Mouse (Mus musculus): ENCODE data around the gene Gdpd3. TPM values are rescaled to one million over a fixed set of nuclear protein-coding genes. Genes with fewer than 3 reads are reported as not detected.
A peak's percentile ranks its signal among the peaks of the same experiment; 100 is the strongest.

Gene Gdpd3
- polyA plus RNA-seq, 1 experiment: 20.8 TPM

GRCm38 (mm10) chr7:126801057-126801422 lies 34.9 kb downstream of the Gdpd3 start:
- no peak overlapping the region for H3K27ac ChIP-seq (ENCODE audit: insufficient read depth, low read depth, low read length)
- TF ChIP-seq CTCF (IDR thresholded peaks at IDR 0.05; ENCODE audit: low read depth, low read length) (no peak), POLR2A (IDR thresholded peaks at IDR 0.05; ENCODE audit: borderline replicate concordance, low read depth, low read length) (no peak)
- no peak overlapping the region for H3K4me3 ChIP-seq (ENCODE audit: insufficient read depth, low read length)
- H3K4me1 ChIP-seq (ENCODE audit: control insufficient read depth, insufficient read depth, low read length): peaks cover 38% of the 10 kb centered on the region

- TF ChIP-seq CTCF (IDR thresholded peaks at IDR 0.05; ENCODE audit: low read depth, low read length): no peak
- no peak for TF ChIP-seq POLR2A (IDR thresholded peaks at IDR 0.05; ENCODE audit: borderline replicate concordance, low read depth, low read length)
- Histone ChIP-seq H3K4me1 (ENCODE audit: control insufficient read depth, insufficient read depth, low read length) (peaks cover 38% of the 10 kb centered on the region), H3K4me3 (ENCODE audit: insufficient read depth, low read length) (no peak overlapping the region), H3K27ac (ENCODE audit: insufficient read depth, low read depth, low read length) (peak overlapping the region; percentile 28)
These were observed 36.2 kb downstream of the Gdpd3 start for GRCm38 (mm10) chr7:126802134-126802889.

- Histone ChIP-seq H3K27ac (ENCODE audit: insufficient read depth, low read depth, low read length) (peak overlapping the region; percentile 22), H3K4me1 (ENCODE audit: control insufficient read depth, insufficient read depth, low read length) (peaks cover 43% of the 10 kb centered on the region), H3K4me3 (ENCODE audit: insufficient read depth, low read length) (no peak overlapping the region)
- TF ChIP-seq CTCF (IDR thresholded peaks at IDR 0.05; ENCODE audit: low read depth, low read length) (no peak), POLR2A (IDR thresholded peaks at IDR 0.05; ENCODE audit: borderline replicate concordance, low read depth, low read length) (no peak)
These were observed 37.0 kb downstream of the Gdpd3 start for GRCm38 (mm10) chr7:126803181-126803580.

- TF ChIP-seq CTCF (IDR thresholded peaks at IDR 0.05; ENCODE audit: low read depth, low read length): no peak
- no peak for TF ChIP-seq POLR2A (IDR thresholded peaks at IDR 0.05; ENCODE audit: borderline replicate concordance, low read depth, low read length)
- peaks cover 43% of the 10 kb centered on the region for H3K4me1 ChIP-seq (ENCODE audit: control insufficient read depth, insufficient read depth, low read length)
- no peak overlapping the region for H3K4me3 ChIP-seq (ENCODE audit: insufficient read depth, low read length)
- no peak overlapping the region; the same call in 1 of the 2 replicates for H3K27ac ChIP-seq (ENCODE audit: insufficient read depth, low read depth, low read length)
These were observed 37.6 kb downstream of the Gdpd3 start for GRCm38 (mm10) chr7:126803751-126804150.

- TF ChIP-seq CTCF (IDR thresholded peaks at IDR 0.05; ENCODE audit: low read depth, low read length) (no peak), POLR2A (IDR thresholded peaks at IDR 0.05; ENCODE audit: borderline replicate concordance, low read depth, low read length) (no peak)
- Histone ChIP-seq H3K4me1 (ENCODE audit: control insufficient read depth, insufficient read depth, low read length) (peaks cover 29% of the 10 kb centered on the region), H3K4me3 (ENCODE audit: insufficient read depth, low read length) (no peak overlapping the region), H3K27ac (ENCODE audit: insufficient read depth, low read depth, low read length) (no peak overlapping the region)
These were observed 40.8 kb downstream of the Gdpd3 start for GRCm38 (mm10) chr7:126806956-126807355.

- Histone ChIP-seq H3K4me3 (ENCODE audit: insufficient read depth, low read length) (no peak overlapping the region), H3K4me1 (ENCODE audit: control insufficient read depth, insufficient read depth, low read length) (peaks cover 25% of the 10 kb centered on the region), H3K27ac (ENCODE audit: insufficient read depth, low read depth, low read length) (no peak overlapping the region)
- no peak for TF ChIP-seq CTCF (IDR thresholded peaks at IDR 0.05; ENCODE audit: low read depth, low read length)
- no peak for TF ChIP-seq POLR2A (IDR thresholded peaks at IDR 0.05; ENCODE audit: borderline replicate concordance, low read depth, low read length)
These were observed 41.3 kb downstream of the Gdpd3 start for GRCm38 (mm10) chr7:126807405-126807804.

- peaks cover 10% of the 10 kb centered on the region for H3K4me1 ChIP-seq (ENCODE audit: control insufficient read depth, insufficient read depth, low read length)
- TF ChIP-seq POLR2A (IDR thresholded peaks at IDR 0.05; ENCODE audit: borderline replicate concordance, low read depth, low read length): no peak
- H3K27ac ChIP-seq (ENCODE audit: insufficient read depth, low read depth, low read length): peak overlapping the region; percentile 48
- H3K4me3 ChIP-seq (ENCODE audit: insufficient read depth, low read length): peak overlapping the region; percentile 73
These were observed 42.7 kb downstream of the Gdpd3 start for GRCm38 (mm10) chr7:126808703-126809455.

GRCm38 (mm10) chr7:126809723-126810369 lies 43.7 kb downstream of the Gdpd3 start:
- H3K4me3 ChIP-seq (ENCODE audit: insufficient read depth, low read length): no peak overlapping the region
- TF ChIP-seq CTCF (IDR thresholded peaks at IDR 0.05; ENCODE audit: low read depth, low read length) (no peak), POLR2A (IDR thresholded peaks at IDR 0.05; ENCODE audit: borderline replicate concordance, low read depth, low read length) (no peak)
- H3K27ac ChIP-seq (ENCODE audit: insufficient read depth, low read depth, low read length): no peak overlapping the region
- H3K4me1 ChIP-seq (ENCODE audit: control insufficient read depth, insufficient read depth, low read length): peaks cover 7% of the 10 kb centered on the region

GRCm38 (mm10) chr7:126815726-126816222 lies 49.6 kb downstream of the Gdpd3 start:
- H3K4me3 ChIP-seq (ENCODE audit: insufficient read depth, low read length): no peak overlapping the region
- H3K4me1 ChIP-seq (ENCODE audit: control insufficient read depth, insufficient read depth, low read length): no peaks in the 10 kb centered on the region
- no peak overlapping the region for H3K27ac ChIP-seq (ENCODE audit: insufficient read depth, low read depth, low read length)
- TF ChIP-seq POLR2A (IDR thresholded peaks at IDR 0.05; ENCODE audit: borderline replicate concordance, low read depth, low read length) (no peak), CTCF (IDR thresholded peaks at IDR 0.05; ENCODE audit: low read depth, low read length) (no peak)

All from bone marrow macrophage, adult 2 months (primary cell).